Mouse (Mus musculus) 3T3-L1 (cell line): ENCODE data around the gene Dnah11.

Source experiments
- DNase-seq: peaks from one replicate; pipeline ENCODE4 v3.0.0-alpha.2; 2015; ENCODE audit warnings: low read depth, low spot score

Dnah11 gene

DNA sequence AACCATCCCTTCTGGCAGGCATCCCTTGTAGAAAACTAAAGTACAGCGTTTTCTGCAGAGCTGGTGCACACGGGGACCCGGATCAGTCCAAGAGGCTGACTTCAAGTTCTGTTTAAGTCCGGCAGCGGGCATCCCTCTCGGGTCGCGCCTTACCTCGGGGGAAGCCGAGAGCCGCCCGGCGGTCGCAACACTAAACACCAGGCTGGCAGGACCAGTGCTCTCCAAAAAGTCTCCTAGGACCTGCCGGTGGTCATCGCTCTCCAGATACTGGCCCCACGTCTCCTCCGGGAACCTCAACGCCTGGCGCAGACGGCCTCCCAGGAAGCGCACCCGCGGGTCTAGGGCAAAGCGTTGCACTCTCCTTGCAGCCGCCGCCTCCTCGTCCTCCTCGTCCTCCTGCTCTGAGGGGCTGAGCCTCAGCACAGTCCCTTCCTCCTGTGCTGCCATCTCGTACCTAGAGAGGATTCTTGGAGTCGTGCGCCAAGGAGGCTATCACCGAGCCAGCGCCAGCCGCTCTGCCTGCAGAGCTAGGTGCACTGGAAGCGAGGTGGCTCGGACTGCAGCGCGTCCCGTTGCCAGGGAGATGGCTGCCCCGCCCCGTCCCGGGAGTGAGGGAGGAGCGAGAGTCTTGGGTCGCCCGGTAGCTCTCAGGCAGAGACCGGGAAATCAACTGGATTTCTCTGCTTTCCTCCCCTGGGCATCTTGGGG lies at the start of gene Dnah11:
Gene Dnah11 (minus strand): TSS at position 658 of the 708 bp plus-strand sequence.
- DNase-seq: no peak

- DNase-seq: no peak
Measured at GRCm38 (mm10) chr12:118221182-118221581, 22.3 kb upstream of the Dnah11 start.

DNA sequence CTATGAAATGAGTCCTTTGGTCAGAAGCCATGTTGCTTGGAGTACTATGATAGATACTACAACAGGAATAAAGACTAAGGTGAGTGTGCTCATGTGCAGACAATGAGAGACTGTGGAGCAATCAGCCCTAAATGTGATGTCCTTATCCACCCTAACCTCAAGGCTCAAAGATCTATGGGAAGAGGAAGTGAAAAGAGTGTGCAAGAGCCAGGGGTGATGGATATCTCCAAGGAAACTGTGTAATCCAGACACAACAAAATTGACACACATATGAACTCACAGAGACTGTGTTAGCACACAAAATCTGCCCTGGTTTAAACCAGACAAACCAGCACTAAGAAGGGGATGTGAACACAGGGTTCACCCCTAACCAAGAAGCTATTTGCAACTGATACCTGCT lies 21.2 kb upstream of the Dnah11 start:
- DNase-seq: no peak

GRCm38 (mm10) chr12:118212163-118212562 lies 13.3 kb upstream of the Dnah11 start:
- DNase-seq: no peak

- DNase-seq: no peak
Measured at GRCm38 (mm10) chr12:118196583-118196982, 2.3 kb downstream of the Dnah11 start.

DNA sequence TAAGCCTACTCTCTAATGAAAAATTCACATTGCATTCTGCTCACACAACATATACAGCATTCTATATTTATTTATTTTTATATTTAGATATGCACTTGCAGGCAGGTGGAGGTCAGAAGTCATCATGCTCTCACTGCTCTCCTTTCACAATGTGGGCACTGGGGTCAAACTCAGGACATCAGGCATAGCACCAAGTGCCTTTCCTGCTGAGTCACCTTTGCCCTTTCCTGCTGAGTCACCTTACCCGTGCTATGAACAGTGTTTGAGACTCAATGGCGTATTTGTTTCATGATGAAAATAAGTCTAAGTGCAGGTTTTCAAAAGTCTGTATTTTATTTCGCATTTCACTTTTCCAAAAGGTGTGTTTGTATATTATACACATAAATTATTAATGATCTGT lies 9.3 kb downstream of the Dnah11 start:
- DNase-seq: peak; percentile 12

- no peak for DNase-seq
Measured at GRCm38 (mm10) chr12:118187663-118188062, 11.2 kb downstream of the Dnah11 start.

DNA sequence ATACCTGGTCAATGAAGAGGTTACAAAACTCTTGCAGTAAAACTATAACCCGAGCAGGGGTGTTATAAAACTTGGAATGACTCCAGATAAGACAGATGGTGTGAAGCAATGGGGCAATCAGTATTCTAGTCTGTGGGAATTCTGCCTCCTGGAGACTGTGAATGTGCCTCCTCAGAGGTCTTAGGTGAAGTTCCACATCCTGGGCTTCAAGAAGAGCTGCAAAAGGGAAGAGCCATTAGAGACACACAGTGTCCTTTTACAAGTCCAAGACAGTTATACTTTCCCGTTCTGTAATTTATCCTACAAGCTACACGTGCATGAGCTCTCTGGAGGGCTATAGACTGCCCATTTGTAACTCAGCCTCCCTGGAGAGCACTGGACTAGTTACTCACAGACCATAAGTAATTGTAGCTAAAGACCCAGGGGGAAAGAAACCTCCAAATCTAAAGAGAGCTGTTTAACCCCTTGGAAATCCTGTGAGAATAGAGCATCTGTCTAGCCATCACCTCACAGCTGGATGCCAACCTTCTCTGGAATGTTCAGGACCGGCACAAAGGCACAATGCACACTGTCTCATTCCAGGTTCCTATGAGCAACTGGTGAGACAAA lies 11.9 kb downstream of the Dnah11 start:
- DNase-seq: peak; percentile 3

GRCm38 (mm10) chr12:118186120-118186880 lies 12.5 kb downstream of the Dnah11 start:
- peak; percentile 2 for DNase-seq

DNA sequence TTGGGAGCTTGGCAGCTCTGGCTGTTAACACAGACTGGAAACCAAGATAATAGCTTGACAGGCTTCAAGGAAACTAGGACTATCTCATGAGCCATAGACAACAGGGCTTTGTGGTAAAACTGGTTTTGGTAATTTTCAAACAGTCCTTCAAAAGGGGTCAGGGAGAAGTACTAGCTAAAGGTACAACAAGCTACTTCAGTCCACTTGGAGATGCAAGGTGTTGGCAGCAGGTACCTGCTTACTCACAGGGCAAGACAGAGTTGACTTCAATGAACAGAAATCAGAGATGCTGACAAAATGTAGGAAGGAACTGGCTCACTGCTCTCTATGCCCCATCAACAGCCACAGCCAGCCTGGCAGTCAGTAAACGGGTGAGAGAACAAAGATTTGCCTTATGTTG lies 14.1 kb downstream of the Dnah11 start:
- no peak for DNase-seq

DNA sequence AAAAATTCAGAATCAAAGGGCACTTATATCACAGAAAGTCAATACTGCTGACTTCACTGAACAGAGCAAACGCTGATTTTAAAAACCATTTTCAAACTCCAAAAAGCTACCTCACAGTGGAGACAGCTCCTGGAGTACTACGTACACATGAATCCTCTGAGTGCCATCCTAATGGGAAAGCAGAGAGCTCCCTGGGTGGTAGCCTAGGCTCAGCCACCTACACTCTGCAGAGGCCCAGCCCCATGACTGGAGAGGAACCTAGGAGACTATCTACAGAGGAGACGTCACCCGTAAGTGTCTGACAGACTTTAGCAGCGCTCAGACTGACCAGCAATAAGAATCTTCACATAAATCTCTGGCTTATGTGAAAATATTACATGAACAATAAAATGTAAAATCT lies 21.1 kb downstream of the Dnah11 start:
- DNase-seq: no peak

- no peak for DNase-seq
Measured at GRCm38 (mm10) chr12:118164785-118165184, 34.1 kb downstream of the Dnah11 start.

GRCm38 (mm10) chr12:118156986-118157385 lies 41.9 kb downstream of the Dnah11 start:
- no peak for DNase-seq

DNA sequence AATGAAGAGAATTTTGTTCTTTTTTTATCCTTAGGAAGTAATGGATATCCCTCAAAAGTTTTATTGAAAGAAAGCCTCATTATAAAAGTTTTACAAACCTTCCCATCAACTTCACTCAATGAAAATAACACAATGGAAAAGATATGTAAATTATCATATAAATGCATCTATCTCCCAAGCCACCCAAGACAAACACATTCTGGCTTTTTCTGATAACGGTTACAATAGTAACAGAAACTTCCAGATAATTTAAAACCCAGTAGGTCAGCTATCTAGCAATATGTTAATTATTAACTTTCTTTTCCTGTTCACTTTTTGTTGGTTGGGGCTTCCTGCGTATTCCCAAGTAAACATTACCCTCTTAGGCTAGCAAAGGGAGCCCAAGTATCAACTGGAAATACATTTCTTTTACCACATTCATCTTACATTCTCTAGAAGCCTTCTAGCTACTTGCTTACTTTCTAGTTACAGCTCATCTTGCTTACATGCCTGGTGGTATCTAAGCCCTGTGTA lies 51.3 kb downstream of the Dnah11 start:
- no peak for DNase-seq

GRCm38 (mm10) chr12:118128116-118128515 lies 70.7 kb downstream of the Dnah11 start:
- no peak for DNase-seq

- no peak for DNase-seq
Measured at GRCm38 (mm10) chr12:118119668-118120067, 79.2 kb downstream of the Dnah11 start.

DNA sequence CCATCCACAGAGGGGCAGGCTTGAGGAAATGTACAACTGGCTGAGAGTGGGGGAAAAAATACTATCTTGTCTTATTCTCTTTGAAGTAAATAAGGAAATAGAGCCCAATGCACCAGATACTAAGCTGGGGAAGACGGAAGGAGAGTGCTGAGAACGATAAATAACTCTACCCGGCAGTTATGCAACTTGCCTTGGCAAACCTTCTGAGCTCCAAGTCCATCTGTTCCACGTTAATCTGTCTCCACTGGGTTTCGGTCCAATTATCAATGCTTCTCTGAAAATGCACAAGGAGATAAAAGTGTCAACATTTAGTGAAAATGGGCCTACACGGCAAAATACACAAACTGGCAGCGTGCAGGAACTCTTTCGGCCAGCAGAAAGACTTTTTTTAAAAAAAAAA lies 86.2 kb downstream of the Dnah11 start:
- no peak for DNase-seq

- DNase-seq: no peak
Measured at GRCm38 (mm10) chr12:118111896-118112295, 86.9 kb downstream of the Dnah11 start.

- DNase-seq: no peak
Measured at GRCm38 (mm10) chr12:118107719-118108118, 91.1 kb downstream of the Dnah11 start.

DNA sequence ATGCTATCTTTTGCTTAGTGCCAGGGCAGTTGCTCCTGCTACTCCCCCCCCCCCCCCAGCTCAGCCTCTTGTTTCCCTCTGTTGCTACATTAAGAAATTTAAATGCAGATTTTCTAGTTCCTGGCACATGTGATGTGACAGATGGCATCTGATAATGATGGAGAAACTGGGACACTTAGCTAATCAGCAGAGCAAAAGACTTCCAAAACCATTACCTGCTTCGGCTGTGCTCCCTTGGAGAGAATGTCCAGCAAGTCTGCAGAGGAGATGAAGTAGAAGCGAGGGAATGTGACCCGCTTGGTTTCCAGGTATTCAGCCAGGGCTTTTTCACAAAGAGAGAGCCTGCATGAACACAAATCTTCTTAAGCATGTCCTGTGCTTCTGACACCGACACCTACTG lies 94.3 kb downstream of the Dnah11 start:
- DNase-seq: no peak

GRCm38 (mm10) chr12:118099694-118100093 lies 99.1 kb downstream of the Dnah11 start:
- no peak for DNase-seq

GRCm38 (mm10) chr12:118098257-118098656 lies 100.6 kb downstream of the Dnah11 start:
- DNase-seq: no peak
